ENCODE assay signal across 8 mouse cellular contexts in the genomic region with DNA sequence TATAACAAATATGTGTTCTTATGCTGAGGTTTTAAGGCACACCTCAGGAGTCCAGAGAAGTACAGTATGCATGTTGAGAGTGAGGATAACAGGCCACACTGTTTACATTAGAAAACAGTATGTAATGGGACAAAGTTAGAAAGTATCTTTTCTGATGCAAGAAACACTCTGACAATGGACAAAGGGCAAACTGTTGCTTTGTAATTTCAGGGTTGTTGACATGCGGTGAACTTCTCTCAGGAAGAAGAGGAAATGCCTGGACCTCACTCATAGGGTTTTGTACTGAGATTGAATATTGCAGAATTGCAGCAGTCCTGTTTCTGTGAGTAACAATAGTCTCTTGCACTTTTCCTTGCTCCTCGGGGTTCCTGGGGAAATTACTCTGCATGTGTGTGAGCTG. TPM values are rescaled to one million over a fixed set of nuclear protein-coding genes. Genes with fewer than 3 reads are reported as not detected.
A peak's percentile ranks its signal among the peaks of the same experiment; 100 is the strongest.
DNase-seq lines count a peak whose midpoint lies in the region; ATAC-seq lines count a peak whose summit lies in the region.

No protein-coding gene starts in this region.

- no peaks in the 10 kb centered on the region for H3K9me3 ChIP-seq in kidney, embryonic 15.5 days (replicated peaks)
- H3K9me3 ChIP-seq in embryonic facial prominence, embryonic 14.5 days (ENCODE audit: control insufficient read depth, low read length) = no peaks in the 10 kb centered on the region
- no peaks in the 10 kb centered on the region for H3K9me3 ChIP-seq in limb, embryonic 12.5 days
- H3K9me3 ChIP-seq in neural tube, embryonic 12.5 days = no peaks in the 10 kb centered on the region

- DNase-seq in kidney, adult 18-20 months = no peak
- DNase-seq in embryonic facial prominence, embryonic 14.5 days (ENCODE audit: low spot score) = no peak
- DNase-seq in frontal cortex, postnatal 25 days (ENCODE audit: low spot score in 2 of 2) = no peak
- DNase-seq in adrenal gland, adult 2 months = no peak
- no peak for DNase-seq in thymus, postnatal 10 days (ENCODE audit: low spot score in 2 of 2)

- H3K4me2 ChIP-seq in kidney, embryonic 15.5 days = peak overlapping the region; percentile 54
- peak overlapping the region; percentile 63 for H3K4me2 ChIP-seq in embryonic facial prominence, embryonic 14.5 days (ENCODE audit: low read depth, low read length)
- H3K4me2 ChIP-seq in limb, embryonic 12.5 days = peak overlapping the region; percentile 64
- H3K4me2 ChIP-seq in neural tube, embryonic 12.5 days (replicated peaks) = peak overlapping the region; percentile 61

- H3K4me3 ChIP-seq in kidney, embryonic 15.5 days (replicated peaks) = peak overlapping the region; percentile 56
- H3K4me3 ChIP-seq in embryonic facial prominence, embryonic 14.5 days (ENCODE audit: low read depth, low read length) = peak overlapping the region; percentile 70
- peak overlapping the region; percentile 68 for H3K4me3 ChIP-seq in limb, embryonic 12.5 days (replicated peaks)
- H3K4me3 ChIP-seq in neural tube, embryonic 12.5 days = peak overlapping the region; percentile 60

- no peaks in the 10 kb centered on the region for H3K27me3 ChIP-seq in kidney, embryonic 15.5 days
- H3K27me3 ChIP-seq in embryonic facial prominence, embryonic 14.5 days (replicated peaks; ENCODE audit: control insufficient read depth, insufficient read depth, low read length) = no peaks in the 10 kb centered on the region
- H3K27me3 ChIP-seq in limb, embryonic 12.5 days = no peaks in the 10 kb centered on the region
- H3K27me3 ChIP-seq in neural tube, embryonic 12.5 days (replicated peaks) = no peaks in the 10 kb centered on the region

- peak overlapping the region; percentile 93 for H3K27ac ChIP-seq in kidney, embryonic 15.5 days
- H3K27ac ChIP-seq in embryonic facial prominence, embryonic 14.5 days (replicated peaks; ENCODE audit: low read depth, low read length) = peak overlapping the region; percentile 95; the same call in 1 of the 2 replicates
- no peak overlapping the region for H3K27ac ChIP-seq in limb, embryonic 12.5 days
- no peak overlapping the region for H3K27ac ChIP-seq in neural tube, embryonic 12.5 days

- H3K4me1 ChIP-seq in kidney, embryonic 15.5 days = peaks cover 12% of the 10 kb centered on the region
- peaks cover 9% of the 10 kb centered on the region for H3K4me1 ChIP-seq in embryonic facial prominence, embryonic 14.5 days (ENCODE audit: control insufficient read depth, insufficient read depth, low read length)
- peaks cover 7% of the 10 kb centered on the region for H3K4me1 ChIP-seq in limb, embryonic 12.5 days (replicated peaks)
- peaks cover 8% of the 10 kb centered on the region; the same call in 1 of the 2 replicates for H3K4me1 ChIP-seq in neural tube, embryonic 12.5 days

- peak overlapping the region; percentile 50 for H3K9ac ChIP-seq in kidney, embryonic 15.5 days
- peak overlapping the region; percentile 83 for H3K9ac ChIP-seq in embryonic facial prominence, embryonic 14.5 days (ENCODE audit: low read depth, low read length)
- H3K9ac ChIP-seq in limb, embryonic 12.5 days (replicated peaks) = peak overlapping the region; percentile 69
- peak overlapping the region; percentile 67 for H3K9ac ChIP-seq in neural tube, embryonic 12.5 days

- ATAC-seq in kidney, embryonic 15.5 days (replicated peaks; ENCODE audit: low FRiP score) = no peak
- ATAC-seq in embryonic facial prominence, embryonic 14.5 days (ENCODE audit: low read depth) = no peak
- no peak for ATAC-seq in limb, embryonic 12.5 days (ENCODE audit: insufficient number of reproducible peaks, insufficient read depth, low FRiP score, low TSS enrichment, low read depth)
- ATAC-seq in neural tube, embryonic 12.5 days (ENCODE audit: low FRiP score, low read depth) = no peak

- peaks cover 24% of the 10 kb centered on the region for H3K36me3 ChIP-seq in kidney, embryonic 15.5 days
- peaks cover 14% of the 10 kb centered on the region for H3K36me3 ChIP-seq in embryonic facial prominence, embryonic 14.5 days (ENCODE audit: control insufficient read depth, insufficient read depth, low read length)
- peaks cover 25% of the 10 kb centered on the region for H3K36me3 ChIP-seq in limb, embryonic 12.5 days
- H3K36me3 ChIP-seq in neural tube, embryonic 12.5 days = peaks cover 16% of the 10 kb centered on the region

- WGBS in kidney, embryonic 15.5 days = 31% methylated on average over 2 of the region's 2 CpGs
- WGBS in embryonic facial prominence, embryonic 14.5 days = 23% methylated on average over 2 of the region's 2 CpGs
- 47% methylated on average over 2 of the region's 2 CpGs for WGBS in limb, embryonic 12.5 days
- WGBS in neural tube, embryonic 12.5 days = 45% methylated on average over 2 of the region's 2 CpGs

RNA-seq across cellular contexts. Expression of gene Zfp760, which starts 0.9 kb away (rescaled TPM):
- polyA plus RNA-seq in kidney, embryonic 15.5 days (2015; fragmentation: Nextera tagmentation; extraction: Ambion mirVana) = 12.8 and 14.8 TPM in 2 replicates
- polyA plus RNA-seq in embryonic facial prominence, embryonic 14.5 days (2014; fragmentation: Nextera tagmentation; extraction: Ambion mirVana) = 13.4 and 13.7 TPM in 2 replicates
- polyA plus RNA-seq in limb, embryonic 12.5 days (2016; fragmentation: Nextera tagmentation; extraction: Ambion mirVana) = 18.9 and 20.5 TPM in 2 replicates
- polyA plus RNA-seq in neural tube, embryonic 12.5 days (2016; fragmentation: Nextera tagmentation; extraction: Ambion mirVana) = 15.9 and 16.2 TPM in 2 replicates
- total RNA-seq in adrenal gland, adult 2 months (2021) = 1 to 10 TPM; 4.5 to 5.9 TPM
- polyA plus RNA-seq in adrenal gland, adult 2 months (2012; rRNA removed) = 0.09 and 0.12 TPM in 2 replicates

RNA-seq across cellular contexts. Expression of gene Gm10226, which starts 16.7 kb away (rescaled TPM):
- polyA plus RNA-seq in kidney, embryonic 15.5 days (2015; fragmentation: Nextera tagmentation; extraction: Ambion mirVana) = 2.7 and 5.4 TPM in 2 replicates
- polyA plus RNA-seq in embryonic facial prominence, embryonic 14.5 days (2014; fragmentation: Nextera tagmentation; extraction: Ambion mirVana) = 6.6 and 8.8 TPM in 2 replicates
- 7.6 and 9.0 TPM in 2 replicates for polyA plus RNA-seq in limb, embryonic 12.5 days (2016; fragmentation: Nextera tagmentation; extraction: Ambion mirVana)
- 13.4 and 19.6 TPM in 2 replicates for polyA plus RNA-seq in neural tube, embryonic 12.5 days (2016; fragmentation: Nextera tagmentation; extraction: Ambion mirVana)
- total RNA-seq in adrenal gland, adult 2 months (2021) = 1 to 10 TPM; 3.9 to 7.2 TPM
- not detected in 2 replicates for polyA plus RNA-seq in adrenal gland, adult 2 months (2012; rRNA removed)

RNA-seq across cellular contexts. Expression of gene Zfp229, which starts 22.2 kb away (rescaled TPM):
- polyA plus RNA-seq in kidney, embryonic 15.5 days (2015; fragmentation: Nextera tagmentation; extraction: Ambion mirVana) = 7.4 and 8.6 TPM in 2 replicates
- polyA plus RNA-seq in embryonic facial prominence, embryonic 14.5 days (2014; fragmentation: Nextera tagmentation; extraction: Ambion mirVana) = 6.1 and 6.9 TPM in 2 replicates
- polyA plus RNA-seq in limb, embryonic 12.5 days (2016; fragmentation: Nextera tagmentation; extraction: Ambion mirVana) = 10.3 and 10.9 TPM in 2 replicates
- polyA plus RNA-seq in neural tube, embryonic 12.5 days (2016; fragmentation: Nextera tagmentation; extraction: Ambion mirVana) = 9.9 and 10.6 TPM in 2 replicates
- 10 to 100 TPM in 1 of 2 experiments, 1 to 10 TPM in 1; 7.0 to 10.7 TPM for total RNA-seq in adrenal gland, adult 2 months (2021)
- polyA plus RNA-seq in adrenal gland, adult 2 months (2012; rRNA removed) = 0.91 and 1.6 TPM in 2 replicates

RNA-seq across cellular contexts. Expression of gene Zfp983, which starts 58.0 kb away (rescaled TPM):
- polyA plus RNA-seq in kidney, embryonic 15.5 days (2015; fragmentation: Nextera tagmentation; extraction: Ambion mirVana) = 2.8 and 3.5 TPM in 2 replicates
- 4.8 and 5.0 TPM in 2 replicates for polyA plus RNA-seq in embryonic facial prominence, embryonic 14.5 days (2014; fragmentation: Nextera tagmentation; extraction: Ambion mirVana)
- 5.2 and 7.1 TPM in 2 replicates for polyA plus RNA-seq in limb, embryonic 12.5 days (2016; fragmentation: Nextera tagmentation; extraction: Ambion mirVana)
- 7.8 and 9.2 TPM in 2 replicates for polyA plus RNA-seq in neural tube, embryonic 12.5 days (2016; fragmentation: Nextera tagmentation; extraction: Ambion mirVana)
- 1 to 10 TPM; 4.3 to 7.5 TPM for total RNA-seq in adrenal gland, adult 2 months (2021)
- 0.28 and 0.48 TPM in 2 replicates for polyA plus RNA-seq in adrenal gland, adult 2 months (2012; rRNA removed)

Comparison
In these comparisons a context has a peak if more than half of its experiments do, and no peak if none do; other contexts are left out.
1. H3K27ac ChIP-seq: peak in kidney, embryonic 15.5 days (single experiment) and embryonic facial prominence, embryonic 14.5 days (single experiment); none in limb, embryonic 12.5 days (single experiment) and neural tube, embryonic 12.5 days (single experiment).
2. RNA of gene Zfp760, which starts 0.9 kb away (polyA plus RNA-seq): 18.9 to 20.5 TPM in limb, embryonic 12.5 days, 15.9 to 16.2 TPM in neural tube, embryonic 12.5 days, 13.4 to 13.7 TPM in embryonic facial prominence, embryonic 14.5 days and 12.8 to 14.8 TPM in kidney, embryonic 15.5 days; 0.09 to 0.12 TPM in adrenal gland, adult 2 months; every median in the first group is over 10 times any median in the second.
3. Peak in every context shown above with its lines, with median percentiles within 50 percentile points of each other: H3K4me2 ChIP-seq, H3K4me3 ChIP-seq and H3K9ac ChIP-seq.